Mouse (Mus musculus): ENCODE results near the gene Fcer2a. TPM values are rescaled to one million over a fixed set of nuclear protein-coding genes. Genes with fewer than 3 reads are reported as not detected.

Fcer2a gene
- polyA plus RNA-seq, 1 experiment from 2014 or later = not detected

- H3K4me3 ChIP-seq (ENCODE audit: low read depth, low read length) = peak within 1 kb of the TSS; percentile 48
- under 1% methylated on average over 23 of the region's 23 CpGs for WGBS
- H3K36me3 ChIP-seq (ENCODE audit: control insufficient read depth, insufficient read depth) = no peaks in the 10 kb centered on the region
- H3K4me2 ChIP-seq (replicated peaks; ENCODE audit: low read depth) = peak within 1 kb of the TSS; percentile 76
- no peaks in the 10 kb centered on the region for H3K27me3 ChIP-seq (replicated peaks; ENCODE audit: control insufficient read depth, insufficient read depth, low read length)
- H3K4me1 ChIP-seq (replicated peaks; ENCODE audit: control insufficient read depth, insufficient read depth, low read length) = no peaks in the 10 kb centered on the region
- H3K9ac ChIP-seq (ENCODE audit: low read depth, low read length) = peak within 1 kb of the TSS; percentile 35
- no peak within 1 kb of the TSS for H3K27ac ChIP-seq (ENCODE audit: low read depth, low read length)
- no peaks in the 10 kb centered on the region for H3K9me3 ChIP-seq (ENCODE audit: control insufficient read depth)
- peak; percentile 72 for ATAC-seq
- TF ChIP-seq CTCF (IDR thresholded peaks at IDR 0.05; ENCODE audit: low read depth) = peak; percentile 94
Measured at GRCm38 (mm10) chr8:3671980-3672491, 21.9 kb downstream of the Fcer2a start, which contains the start of gene Fcor. Fcor (minus strand) TSS chr8:3672362.

GRCm38 (mm10) chr8:3670388-3670787 lies 23.6 kb downstream of the Fcer2a start:
- TF ChIP-seq CTCF (IDR thresholded peaks at IDR 0.05; ENCODE audit: low read depth) = no peak
- Histone ChIP-seq H3K4me1 (replicated peaks; ENCODE audit: control insufficient read depth, insufficient read depth, low read length) (no peaks in the 10 kb centered on the region), H3K27ac (ENCODE audit: low read depth, low read length) (no peak overlapping the region), H3K9ac (ENCODE audit: low read depth, low read length) (no peak overlapping the region), H3K27me3 (replicated peaks; ENCODE audit: control insufficient read depth, insufficient read depth, low read length) (no peaks in the 10 kb centered on the region), H3K9me3 (ENCODE audit: control insufficient read depth) (no peaks in the 10 kb centered on the region), H3K36me3 (ENCODE audit: control insufficient read depth, insufficient read depth) (no peaks in the 10 kb centered on the region), H3K4me2 (replicated peaks; ENCODE audit: low read depth) (no peak overlapping the region), H3K4me3 (ENCODE audit: low read depth, low read length) (no peak overlapping the region)
- WGBS = 85% methylated on average over 2 of the region's 2 CpGs
- no peak for ATAC-seq

GRCm38 (mm10) chr8:3665507-3665906 lies 28.5 kb downstream of the Fcer2a start, which contains the start of gene Mcemp1:
Mcemp1 (plus strand) TSS chr8:3665754.
- no peaks in the 10 kb centered on the region for H3K36me3 ChIP-seq (ENCODE audit: control insufficient read depth, insufficient read depth)
- no peak within 1 kb of the TSS for H3K4me3 ChIP-seq (ENCODE audit: low read depth, low read length)
- WGBS = 71% methylated on average over 6 of the region's 6 CpGs
- no peak for ATAC-seq
- H3K27ac ChIP-seq (ENCODE audit: low read depth, low read length) = no peak within 1 kb of the TSS
- no peaks in the 10 kb centered on the region for H3K9me3 ChIP-seq (ENCODE audit: control insufficient read depth)
- H3K27me3 ChIP-seq (replicated peaks; ENCODE audit: control insufficient read depth, insufficient read depth, low read length) = no peaks in the 10 kb centered on the region
- TF ChIP-seq CTCF (IDR thresholded peaks at IDR 0.05; ENCODE audit: low read depth) = no peak
- H3K4me2 ChIP-seq (replicated peaks; ENCODE audit: low read depth) = no peak within 1 kb of the TSS
- no peaks in the 10 kb centered on the region for H3K4me1 ChIP-seq (replicated peaks; ENCODE audit: control insufficient read depth, insufficient read depth, low read length)
- H3K9ac ChIP-seq (ENCODE audit: low read depth, low read length) = no peak within 1 kb of the TSS

GRCm38 (mm10) chr8:3664405-3664804 lies 29.6 kb downstream of the Fcer2a start:
- H3K27me3 ChIP-seq (replicated peaks; ENCODE audit: control insufficient read depth, insufficient read depth, low read length) = no peaks in the 10 kb centered on the region
- H3K9me3 ChIP-seq (ENCODE audit: control insufficient read depth) = no peaks in the 10 kb centered on the region
- no peak for ATAC-seq
- H3K36me3 ChIP-seq (ENCODE audit: control insufficient read depth, insufficient read depth) = no peaks in the 10 kb centered on the region
- H3K27ac ChIP-seq (ENCODE audit: low read depth, low read length) = no peak overlapping the region
- no peak overlapping the region for H3K4me2 ChIP-seq (replicated peaks; ENCODE audit: low read depth)
- no peak overlapping the region for H3K4me3 ChIP-seq (ENCODE audit: low read depth, low read length)
- 39% methylated on average over 5 of the region's 5 CpGs for WGBS
- TF ChIP-seq CTCF (IDR thresholded peaks at IDR 0.05; ENCODE audit: low read depth) = no peak
- no peaks in the 10 kb centered on the region for H3K4me1 ChIP-seq (replicated peaks; ENCODE audit: control insufficient read depth, insufficient read depth, low read length)
- H3K9ac ChIP-seq (ENCODE audit: low read depth, low read length) = no peak overlapping the region

- no peak for ATAC-seq
- Histone ChIP-seq H3K4me1 (replicated peaks; ENCODE audit: control insufficient read depth, insufficient read depth, low read length) (no peaks in the 10 kb centered on the region), H3K9me3 (ENCODE audit: control insufficient read depth) (no peaks in the 10 kb centered on the region), H3K27ac (ENCODE audit: low read depth, low read length) (no peak overlapping the region), H3K36me3 (ENCODE audit: control insufficient read depth, insufficient read depth) (no peaks in the 10 kb centered on the region), H3K4me3 (ENCODE audit: low read depth, low read length) (no peak overlapping the region), H3K9ac (ENCODE audit: low read depth, low read length) (no peak overlapping the region), H3K4me2 (replicated peaks; ENCODE audit: low read depth) (no peak overlapping the region), H3K27me3 (replicated peaks; ENCODE audit: control insufficient read depth, insufficient read depth, low read length) (0 out of 2 replicates have a peak, but pooled peaks cover under 1% of the 10 kb centered on the region)
- TF ChIP-seq CTCF (IDR thresholded peaks at IDR 0.05; ENCODE audit: low read depth) = no peak
- 72% methylated on average over 8 of the region's 8 CpGs for WGBS
Measured at GRCm38 (mm10) chr8:3660889-3661288, 33.1 kb downstream of the Fcer2a start.

GRCm38 (mm10) chr8:3656725-3657381 lies 37.1 kb downstream of the Fcer2a start:
- 0 out of 2 replicates have a peak, but pooled peaks cover 4% of the 10 kb centered on the region for H3K27me3 ChIP-seq (replicated peaks; ENCODE audit: control insufficient read depth, insufficient read depth, low read length)
- no peak overlapping the region for H3K9ac ChIP-seq (ENCODE audit: low read depth, low read length)
- no peak for ATAC-seq
- WGBS = 26% methylated on average over 7 of the region's 7 CpGs
- no peaks in the 10 kb centered on the region for H3K36me3 ChIP-seq (ENCODE audit: control insufficient read depth, insufficient read depth)
- no peaks in the 10 kb centered on the region for H3K9me3 ChIP-seq (ENCODE audit: control insufficient read depth)
- no peak overlapping the region for H3K4me2 ChIP-seq (replicated peaks; ENCODE audit: low read depth)
- no peaks in the 10 kb centered on the region for H3K4me1 ChIP-seq (replicated peaks; ENCODE audit: control insufficient read depth, insufficient read depth, low read length)
- TF ChIP-seq CTCF (IDR thresholded peaks at IDR 0.05; ENCODE audit: low read depth) = no peak
- no peak overlapping the region for H3K27ac ChIP-seq (ENCODE audit: low read depth, low read length)
- no peak overlapping the region for H3K4me3 ChIP-seq (ENCODE audit: low read depth, low read length)

Measured in intestine, postnatal 0 days (tissue).